Mouse (Mus musculus) spleen, adult 2 months (tissue): ENCODE measurements around the gene Nt5c1a.

ENCODE experiments used
- CTCF ChIP-seq: fragments of 200-500 bp; IDR thresholded peaks from 2 replicates; pipeline ENCODE4 v1.5.1; 2011; ENCODE audit warnings: mild to moderate bottlenecking, inconsistent platforms; ENCODE audit not compliant: insufficient read depth, insufficient read length, insufficient replicate concordance; ENCODE audit errors: extremely low read depth
- POLR2A ChIP-seq: fragments of 200-500 bp; IDR thresholded peaks from 2 replicates; pipeline ENCODE4 v1.6.1; 2011; ENCODE audit warnings: low read depth, low read length, inconsistent platforms

- TF ChIP-seq CTCF (no peak), POLR2A (no peak)
Measured at GRCm38 (mm10) chr4:123237386-123238266, 36.3 kb downstream of the Nt5c1a start.
